Mouse (Mus musculus): Measurements from ENCODE around the gene Orai1. TPM values are rescaled to one million over a fixed set of nuclear protein-coding genes. Genes with fewer than 3 reads are reported as not detected.

Gene Orai1
- polyA plus RNA-seq, 1 experiment = 68.0 TPM

DNA sequence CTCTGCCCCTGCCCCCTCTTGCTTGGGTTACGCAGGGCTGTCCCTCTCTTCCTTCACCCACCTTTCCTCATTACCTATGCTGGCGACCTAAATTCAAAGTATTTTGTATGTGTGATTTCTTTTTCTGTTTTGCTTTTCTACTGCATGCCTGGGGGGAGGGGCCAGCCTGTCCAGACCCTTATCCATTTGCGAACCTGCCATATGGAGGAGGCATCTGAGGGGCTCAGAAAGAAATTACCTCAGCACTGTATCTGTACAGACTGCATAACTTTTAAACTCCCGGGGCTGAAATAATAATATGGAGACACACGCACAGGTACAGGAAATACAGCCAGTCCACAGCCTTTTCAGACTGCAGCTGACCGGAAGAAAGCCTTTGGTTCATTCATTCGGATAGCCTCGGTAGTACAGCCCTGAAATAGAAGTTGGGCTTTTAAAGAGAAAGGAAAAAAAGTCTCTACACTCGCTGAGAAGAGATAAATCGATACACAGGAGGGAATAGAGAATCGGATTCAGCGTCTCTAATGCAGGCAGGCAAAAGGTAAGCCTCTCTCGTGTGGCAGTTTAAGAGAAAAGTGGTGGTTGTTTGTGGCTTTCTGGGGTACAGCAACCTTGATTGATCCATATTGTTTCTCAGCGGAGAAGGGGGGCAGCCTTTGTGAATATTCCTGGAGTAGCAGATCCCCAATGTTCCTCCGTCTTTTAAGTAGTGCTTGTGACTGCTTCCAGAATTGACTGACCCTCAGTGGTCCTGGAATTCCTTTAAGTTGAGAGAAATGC is 25.1 kb upstream of the Orai1 start, which contains the start of gene Kdm2b:
Kdm2b (minus strand) TSS at position 273 of the 780 bp plus-strand sequence.
- Histone ChIP-seq H3K36me3 (ENCODE audit: control insufficient read depth, insufficient read depth, low read length) (no peaks in the 10 kb centered on the region), H3K27me3 (ENCODE audit: control insufficient read depth, insufficient read depth, low read length) (peaks cover 6% of the 10 kb centered on the region), H3K27ac (ENCODE audit: control insufficient read depth, insufficient read depth, low read depth, low read length) (no peak within 1 kb of the TSS), H3K4me1 (ENCODE audit: control insufficient read depth, insufficient read depth, low read length) (peaks cover 7% of the 10 kb centered on the region; the same call in 1 of the 2 replicates), H3K4me3 (ENCODE audit: control insufficient read depth, low read depth, low read length) (peak within 1 kb of the TSS; percentile 74)
- no peak for TF ChIP-seq POLR2A (IDR thresholded peaks at IDR 0.05; ENCODE audit: control insufficient read depth, low read depth, low read length)
- no peak for TF ChIP-seq CTCF (IDR thresholded peaks at IDR 0.05; ENCODE audit: control insufficient read depth, insufficient read depth, insufficient replicate concordance, low read depth, low read length)

DNA sequence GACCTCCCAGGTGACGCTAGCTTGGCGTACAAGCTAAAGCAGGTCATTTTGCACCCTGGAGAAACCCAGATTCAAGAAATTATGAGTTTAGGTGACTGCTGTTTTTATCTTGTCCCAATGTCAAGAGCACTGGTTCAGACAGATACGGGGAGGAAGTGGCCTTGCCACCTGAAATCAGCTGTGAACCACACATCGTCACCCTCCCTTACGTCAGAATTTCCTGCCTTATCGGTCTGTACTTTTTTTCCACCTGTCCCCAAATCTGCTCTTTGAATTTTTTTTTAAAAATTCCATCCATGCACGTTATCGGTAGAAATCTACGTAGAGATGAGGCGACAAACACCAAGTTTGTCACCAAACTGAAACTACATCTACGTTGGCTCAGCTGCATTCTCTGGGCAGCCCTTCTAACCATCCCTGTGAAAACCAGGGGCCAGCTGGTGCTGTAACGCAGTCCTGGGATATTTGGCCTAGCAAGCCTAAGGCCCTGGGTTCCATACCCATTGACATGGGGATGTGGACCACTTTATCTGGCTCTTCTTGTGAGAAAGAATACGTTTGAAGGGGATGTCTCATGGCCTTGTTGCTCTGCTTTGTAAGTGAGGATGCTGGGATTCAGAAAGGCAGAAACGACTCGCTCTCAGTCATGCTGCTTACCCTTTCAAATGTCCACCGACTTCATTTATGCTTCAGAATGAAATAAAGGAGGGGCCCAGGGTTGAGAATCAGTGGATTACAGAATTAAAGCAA is 24.3 kb upstream of the Orai1 start:
- no peak overlapping the region for H3K27ac ChIP-seq (ENCODE audit: control insufficient read depth, insufficient read depth, low read depth, low read length)
- no peaks in the 10 kb centered on the region for H3K36me3 ChIP-seq (ENCODE audit: control insufficient read depth, insufficient read depth, low read length)
- peaks cover 7% of the 10 kb centered on the region; the same call in 1 of the 2 replicates for H3K4me1 ChIP-seq (ENCODE audit: control insufficient read depth, insufficient read depth, low read length)
- TF ChIP-seq CTCF (IDR thresholded peaks at IDR 0.05; ENCODE audit: control insufficient read depth, insufficient read depth, insufficient replicate concordance, low read depth, low read length) = no peak
- TF ChIP-seq POLR2A (IDR thresholded peaks at IDR 0.05; ENCODE audit: control insufficient read depth, low read depth, low read length) = no peak
- peaks cover 6% of the 10 kb centered on the region for H3K27me3 ChIP-seq (ENCODE audit: control insufficient read depth, insufficient read depth, low read length)
- H3K4me3 ChIP-seq (ENCODE audit: control insufficient read depth, low read depth, low read length) = peak overlapping the region; percentile 74

DNA sequence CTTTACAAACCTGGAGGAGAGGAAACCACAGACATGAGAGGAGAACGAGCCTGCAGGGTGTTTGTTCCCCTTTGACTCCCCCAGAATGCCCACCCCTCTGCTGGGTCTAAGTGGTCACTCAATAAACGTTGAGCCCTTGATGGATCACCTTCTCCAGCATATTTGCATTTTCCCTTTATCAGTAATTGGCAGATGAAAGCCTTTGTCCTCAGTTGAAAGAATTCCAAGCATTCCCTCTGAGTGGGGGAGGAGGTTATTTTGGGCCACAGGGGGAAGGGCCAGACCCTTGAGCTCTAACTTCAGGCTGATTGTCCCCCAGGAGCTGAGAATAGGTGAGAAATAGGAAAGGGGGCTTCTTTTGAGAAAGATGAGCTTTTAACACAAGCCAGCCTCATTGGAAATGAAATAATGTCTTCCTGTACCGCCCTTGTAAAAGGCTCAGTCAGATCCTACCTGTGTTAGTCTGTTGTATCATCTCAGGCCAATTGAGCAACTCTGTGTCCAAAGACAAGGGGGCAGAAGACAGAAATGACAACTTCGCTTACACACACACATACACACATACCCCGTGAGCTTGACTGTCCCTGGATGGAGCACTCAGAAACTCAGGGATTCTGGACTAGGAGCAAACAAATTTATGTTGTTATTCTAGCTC is 23.4 kb upstream of the Orai1 start:
- peak overlapping the region; percentile 74 for H3K4me3 ChIP-seq (ENCODE audit: control insufficient read depth, low read depth, low read length)
- peaks cover 6% of the 10 kb centered on the region for H3K27me3 ChIP-seq (ENCODE audit: control insufficient read depth, insufficient read depth, low read length)
- TF ChIP-seq CTCF (IDR thresholded peaks at IDR 0.05; ENCODE audit: control insufficient read depth, insufficient read depth, insufficient replicate concordance, low read depth, low read length) (no peak), POLR2A (IDR thresholded peaks at IDR 0.05; ENCODE audit: control insufficient read depth, low read depth, low read length) (no peak)
- H3K4me1 ChIP-seq (ENCODE audit: control insufficient read depth, insufficient read depth, low read length) = peaks cover 7% of the 10 kb centered on the region; the same call in 1 of the 2 replicates
- no peaks in the 10 kb centered on the region for H3K36me3 ChIP-seq (ENCODE audit: control insufficient read depth, insufficient read depth, low read length)
- no peak overlapping the region for H3K27ac ChIP-seq (ENCODE audit: control insufficient read depth, insufficient read depth, low read depth, low read length)

DNA sequence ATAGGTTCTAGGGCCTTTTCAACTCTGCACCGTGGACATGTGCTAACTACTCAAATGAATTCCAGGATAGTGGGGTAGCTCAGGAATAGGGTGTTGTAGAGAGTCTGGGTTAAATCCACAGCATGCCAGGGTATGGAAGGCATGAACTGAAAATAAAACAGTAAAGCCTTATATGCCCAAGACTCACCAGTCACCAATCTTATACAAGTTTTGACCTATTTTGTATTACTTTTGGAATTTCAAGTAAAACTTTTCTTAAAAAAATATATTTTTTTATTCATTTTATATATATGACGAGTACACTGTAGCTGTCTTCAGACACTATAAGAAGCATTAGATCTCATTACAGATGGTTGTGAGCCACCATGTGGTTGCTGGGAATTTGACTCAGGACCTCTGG is 21.1 kb upstream of the Orai1 start:
- Histone ChIP-seq H3K4me3 (ENCODE audit: control insufficient read depth, low read depth, low read length) (no peak overlapping the region), H3K27ac (ENCODE audit: control insufficient read depth, insufficient read depth, low read depth, low read length) (no peak overlapping the region), H3K36me3 (ENCODE audit: control insufficient read depth, insufficient read depth, low read length) (no peaks in the 10 kb centered on the region), H3K27me3 (ENCODE audit: control insufficient read depth, insufficient read depth, low read length) (no peaks in the 10 kb centered on the region), H3K4me1 (ENCODE audit: control insufficient read depth, insufficient read depth, low read length) (peaks cover 6% of the 10 kb centered on the region)
- TF ChIP-seq CTCF (IDR thresholded peaks at IDR 0.05; ENCODE audit: control insufficient read depth, insufficient read depth, insufficient replicate concordance, low read depth, low read length) (no peak), POLR2A (IDR thresholded peaks at IDR 0.05; ENCODE audit: control insufficient read depth, low read depth, low read length) (no peak)

DNA sequence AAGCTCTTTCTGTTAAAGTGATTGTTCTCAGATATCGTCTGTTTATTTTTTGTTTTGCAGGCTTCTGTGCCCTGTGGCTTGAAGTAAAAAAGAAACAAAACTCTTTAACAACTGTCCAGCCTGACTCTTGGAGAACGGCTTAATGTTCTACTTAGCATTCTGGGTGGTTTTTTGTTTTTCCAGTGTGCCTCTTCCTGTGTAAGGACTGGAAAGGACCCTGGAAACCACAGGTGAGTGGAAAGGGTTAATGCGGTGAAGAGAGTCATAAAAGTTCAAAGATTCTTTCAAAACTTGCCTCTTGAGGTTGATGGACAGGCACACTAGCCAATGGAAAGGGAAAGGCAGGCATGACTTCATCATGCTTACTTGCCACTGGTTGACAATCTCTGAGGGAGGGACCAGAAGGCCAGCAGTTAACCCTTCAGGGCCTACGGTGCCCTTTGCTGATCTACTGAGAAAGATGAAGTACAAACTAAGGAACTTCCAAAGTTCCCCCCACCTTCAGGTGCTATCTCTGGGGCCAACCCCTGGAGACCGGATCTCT is 20.5 kb upstream of the Orai1 start:
- no peaks in the 10 kb centered on the region for H3K36me3 ChIP-seq (ENCODE audit: control insufficient read depth, insufficient read depth, low read length)
- no peak overlapping the region for H3K4me3 ChIP-seq (ENCODE audit: control insufficient read depth, low read depth, low read length)
- H3K27ac ChIP-seq (ENCODE audit: control insufficient read depth, insufficient read depth, low read depth, low read length) = no peak overlapping the region
- H3K4me1 ChIP-seq (ENCODE audit: control insufficient read depth, insufficient read depth, low read length) = peaks cover 8% of the 10 kb centered on the region
- H3K27me3 ChIP-seq (ENCODE audit: control insufficient read depth, insufficient read depth, low read length) = no peaks in the 10 kb centered on the region
- no peak for TF ChIP-seq CTCF (IDR thresholded peaks at IDR 0.05; ENCODE audit: control insufficient read depth, insufficient read depth, insufficient replicate concordance, low read depth, low read length)

DNA sequence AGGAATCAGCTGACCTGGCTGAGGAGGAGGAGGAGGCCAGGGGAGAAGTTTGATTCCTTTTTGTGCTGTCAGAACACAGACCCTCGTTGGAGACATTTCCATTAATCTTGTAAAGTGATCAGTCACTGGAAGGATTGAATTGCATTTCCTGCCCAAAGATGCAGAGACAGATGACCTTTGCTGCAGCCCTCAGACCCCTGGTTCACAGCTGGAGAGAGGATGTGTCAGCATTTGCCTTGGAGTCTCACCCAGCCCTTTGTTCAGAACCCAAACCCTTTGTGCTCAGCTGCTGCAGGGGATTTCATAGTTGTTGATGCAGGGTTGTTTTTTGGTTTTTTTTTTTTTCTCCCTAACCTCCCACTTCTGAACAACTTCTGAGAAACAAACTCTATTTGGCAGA is 20.0 kb upstream of the Orai1 start:
- H3K4me3 ChIP-seq (ENCODE audit: control insufficient read depth, low read depth, low read length) = no peak overlapping the region
- TF ChIP-seq POLR2A (IDR thresholded peaks at IDR 0.05; ENCODE audit: control insufficient read depth, low read depth, low read length) = no peak
- TF ChIP-seq CTCF (IDR thresholded peaks at IDR 0.05; ENCODE audit: control insufficient read depth, insufficient read depth, insufficient replicate concordance, low read depth, low read length) = no peak

More for the DNA sequence above, 20.0 kb upstream of the Orai1 start:
- Histone ChIP-seq H3K36me3 (ENCODE audit: control insufficient read depth, insufficient read depth, low read length) (no peaks in the 10 kb centered on the region), H3K27ac (ENCODE audit: control insufficient read depth, insufficient read depth, low read depth, low read length) (no peak overlapping the region), H3K27me3 (ENCODE audit: control insufficient read depth, insufficient read depth, low read length) (no peaks in the 10 kb centered on the region), H3K4me1 (ENCODE audit: control insufficient read depth, insufficient read depth, low read length) (peaks cover 8% of the 10 kb centered on the region)
